Mouse (Mus musculus) activated CD4-positive, CD25-positive, alpha-beta regulatory T cell, adult 9 weeks (primary cell): ENCODE results near the gene Lrrc55. TPM values are rescaled to one million over a fixed set of nuclear protein-coding genes. Genes with fewer than 3 reads are reported as not detected.

ENCODE experiments used
- polyA plus RNA-seq: library from polyadenylated mRNA; unstranded; fragments of 100-300 nt; shearing (Covaris generic); gene quantifications from one replicate; pipeline ENCODE4 v1.2.1, GENCODE M21; 2017

The Lrrc55 gene
- not detected for polyA plus RNA-seq

GRCm38 (mm10) chr2:85196901-85197300, at the start of gene Lrrc55:
Gene Lrrc55, minus strand, starts transcription at chr2:85197197.

GRCm38 (mm10) chr2:85136089-85136488, 60.9 kb downstream of the Lrrc55 start, which contains the start of gene Aplnr:
Gene Aplnr, plus strand, starts transcription at chr2:85136225.

Other genes starting within 250 kb of the Lrrc55 start
- gene Prg2, start 216.7 kb downstream of the Lrrc55 start, polyA plus RNA-seq = not detected
- not detected for gene Prg3, start 209.0 kb downstream of the Lrrc55 start, polyA plus RNA-seq
- 229 TPM for gene Ssrp1, start 160.0 kb downstream of the Lrrc55 start, polyA plus RNA-seq
- not detected for gene P2rx3, start 159.7 kb downstream of the Lrrc55 start, polyA plus RNA-seq
- 19.2 TPM for gene Tnks1bp1, start 149.2 kb downstream of the Lrrc55 start, polyA plus RNA-seq
- gene Aplnr, start 61.0 kb downstream of the Lrrc55 start, polyA plus RNA-seq = not detected
- gene Olfr987, start 142.1 kb upstream of the Lrrc55 start, polyA plus RNA-seq = 0.26 TPM
- not detected for gene Olfr988, start 166.0 kb upstream of the Lrrc55 start, polyA plus RNA-seq
- not detected for gene Olfr992, start 212.3 kb upstream of the Lrrc55 start, polyA plus RNA-seq
- gene Olfr993, start 217.7 kb upstream of the Lrrc55 start, polyA plus RNA-seq = not detected
- not detected for gene Olfr994, start 239.3 kb upstream of the Lrrc55 start, polyA plus RNA-seq
- gene Olfr995, start 246.4 kb upstream of the Lrrc55 start, polyA plus RNA-seq = not detected